Mouse (Mus musculus) cerebellum, postnatal 4 days (tissue): ENCODE data around the gene Lgals1.
A peak's percentile ranks its signal among the peaks of the same experiment; 100 is the strongest.
"Not testable (repeated sequence)": the region's sequence is repeated elsewhere in the genome, so short reads cannot be mapped to it uniquely, and the experiment has no call there.

Source experiments
- DNase-seq, 2 experiments: peaks; one replicate each; pipeline ENCODE4 v3.0.0; 2022; ENCODE audit warnings: low spot score in 2 of 2, mixed read lengths in 1 of 2

Lgals1 gene

GRCm38 (mm10) chr15:78926021-78926919, at the start of gene Lgals1:
TSS of gene Lgals1 (plus strand) at chr15:78926725.
- peak; percentile 44 to 78 for DNase-seq

GRCm38 (mm10) chr15:78876991-78877809, 49.3 kb upstream of the Lgals1 start, which contains the start of gene Gga1:
TSS of gene Gga1 (plus strand) at chr15:78877190.
- peak; percentile 77 to 92 for DNase-seq

GRCm38 (mm10) chr15:78877810-78878390, 48.6 kb upstream of the Lgals1 start:
- DNase-seq: no peak

GRCm38 (mm10) chr15:78878792-78879516, 47.6 kb upstream of the Lgals1 start:
- DNase-seq: not testable (repeated sequence)

GRCm38 (mm10) chr15:78880432-78880831, 46.1 kb upstream of the Lgals1 start:
- DNase-seq: no peak

- DNase-seq: no peak
These were observed 44.7 kb upstream of the Lgals1 start for GRCm38 (mm10) chr15:78881828-78882227.

- no peak for DNase-seq
These were observed 37.1 kb upstream of the Lgals1 start for GRCm38 (mm10) chr15:78889401-78889853.

GRCm38 (mm10) chr15:78892440-78892839, 34.1 kb upstream of the Lgals1 start:
- DNase-seq: no peak

- no peak for DNase-seq
These were observed 31.8 kb upstream of the Lgals1 start for GRCm38 (mm10) chr15:78894726-78895125.

- no peak for DNase-seq
These were observed 30.8 kb upstream of the Lgals1 start for GRCm38 (mm10) chr15:78895741-78896140.

GRCm38 (mm10) chr15:78896149-78896548, 30.4 kb upstream of the Lgals1 start:
- no peak for DNase-seq

GRCm38 (mm10) chr15:78897488-78897887, 29.0 kb upstream of the Lgals1 start:
- no peak for DNase-seq

- no peak for DNase-seq
These were observed 28.0 kb upstream of the Lgals1 start for GRCm38 (mm10) chr15:78898507-78899001.

- DNase-seq: no peak
These were observed 27.2 kb upstream of the Lgals1 start, which contains the start of gene Gm49510 for GRCm38 (mm10) chr15:78899409-78899739. TSS of gene Gm49510 (plus strand) at chr15:78899667.

- no peak for DNase-seq
These were observed 26.6 kb upstream of the Lgals1 start, which contains the start of gene Sh3bp1 for GRCm38 (mm10) chr15:78899740-78900584. TSS of gene Sh3bp1 (plus strand) at chr15:78899768.

GRCm38 (mm10) chr15:78900585-78901421, 25.7 kb upstream of the Lgals1 start:
- no peak for DNase-seq

GRCm38 (mm10) chr15:78901422-78901789, 25.1 kb upstream of the Lgals1 start:
- no peak for DNase-seq

GRCm38 (mm10) chr15:78903243-78903642, 23.3 kb upstream of the Lgals1 start:
- DNase-seq: peak; percentile 59 to 87

GRCm38 (mm10) chr15:78908399-78908798, 18.1 kb upstream of the Lgals1 start:
- DNase-seq: no peak
